Mouse (Mus musculus) liver, embryonic 11.5 days (tissue): ENCODE measurements at regions not wholly inside any gene's neighbourhood (a gene's known extent, or its start where the extent isn't known, plus 50 kb on each side); places are given as distances from the start of the nearest gene placed in this dataset.

Experiments used
- ATAC-seq: fragments of 200-750 bp; cut with Nextera tagmentation; replicated peaks from 2 replicates; pipeline ENCODE4 v1.8.0; 2017; ENCODE audit warnings: moderate number of reproducible peaks, mild to moderate bottlenecking, moderate TSS enrichment, moderate library complexity; ENCODE audit not compliant: low FRiP score
- DNase-seq: peaks from one replicate; pipeline ENCODE4 v3.0.0-alpha.2; 2017; ENCODE audit warnings: low spot score
- H3K27ac ChIP-seq: fragments of 300-500 bp; sonication (generic); 2 replicates; pipeline ENCODE4 v1.5.1; 2014; ENCODE audit warnings: mild to moderate bottlenecking, low read depth, low read length, control low read depth
- H3K27me3 ChIP-seq: fragments of 300-500 bp; sonication (generic); replicated peaks from 2 replicates; pipeline ENCODE4 v1.6.1; 2014; ENCODE audit warnings: low read length, mixed read lengths; ENCODE audit not compliant: control insufficient read depth, insufficient read depth
- H3K36me3 ChIP-seq: fragments of 300-500 bp; sonication (generic); 2 replicates; pipeline ENCODE4 v1.6.1; 2014; ENCODE audit warnings: mild to moderate bottlenecking, low read length, moderate library complexity, mixed read lengths; ENCODE audit not compliant: control insufficient read depth, insufficient read depth
- H3K4me1 ChIP-seq: fragments of 300-500 bp; sonication (generic); replicated peaks from 2 replicates; pipeline ENCODE4 v1.6.1; 2014; ENCODE audit warnings: low read length, mixed read lengths; ENCODE audit not compliant: control insufficient read depth, insufficient read depth
- H3K4me2 ChIP-seq: fragments of 300-500 bp; sonication (generic); 2 replicates; pipeline ENCODE4 v1.6.1; 2014; ENCODE audit warnings: mild to moderate bottlenecking, control low read depth, moderate library complexity
- H3K4me3 ChIP-seq: fragments of 300-500 bp; sonication (generic); 2 replicates; pipeline ENCODE4 v1.5.1; 2014; ENCODE audit warnings: low read depth, low read length, control low read depth
- H3K9ac ChIP-seq: fragments of 300-500 bp; sonication (generic); 2 replicates; pipeline ENCODE4 v1.6.1; 2014; ENCODE audit warnings: low read depth, low read length, control low read depth
- H3K9me3 ChIP-seq: fragments of 300-500 bp; sonication (generic); 2 replicates; pipeline ENCODE4 v1.6.1; 2016; ENCODE audit warnings: low read length, inconsistent platforms, mixed read lengths; ENCODE audit not compliant: control insufficient read depth
- WGBS: fragments of 180-500 bp; shearing (Covaris S2); extraction: QIAGEN DNeasy Blood & Tissue Kit; methylation state at CpG from one replicate; pipeline ENCODE4 v1.1.7; 2014; 5-methylcytosine and 5-hydroxymethylcytosine counted together

DNA sequence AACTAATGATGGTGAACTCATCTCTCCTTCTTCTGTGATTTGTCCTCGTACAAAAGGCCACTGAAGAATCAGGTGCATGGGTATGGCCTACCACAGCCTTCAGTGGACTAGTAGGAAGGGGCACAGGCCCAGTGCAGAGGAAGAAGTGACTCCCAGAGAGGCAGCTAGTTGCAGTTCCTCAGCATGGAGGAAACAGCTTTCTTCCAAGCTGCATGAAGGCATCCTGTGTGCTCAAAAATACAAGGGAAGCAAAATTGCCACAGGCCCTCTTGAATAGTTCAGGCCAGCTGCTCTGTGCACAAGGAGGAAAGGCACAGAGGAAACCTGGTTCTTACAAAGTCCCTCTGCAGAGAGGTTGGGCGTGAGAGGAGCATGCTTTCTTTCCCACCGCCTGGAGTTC is 322.7 kb upstream of the Nrp1 start:
- WGBS = 48% methylated on average over 3 of the region's 3 CpGs
- no peak overlapping the region for H3K27ac ChIP-seq
- no peaks in the 10 kb centered on the region for H3K27me3 ChIP-seq
- no peaks in the 10 kb centered on the region for H3K4me1 ChIP-seq
- no peak overlapping the region for H3K9ac ChIP-seq
- H3K9me3 ChIP-seq = no peaks in the 10 kb centered on the region
- H3K4me3 ChIP-seq = no peak overlapping the region
- ATAC-seq = no peak
- no peaks in the 10 kb centered on the region for H3K36me3 ChIP-seq
- H3K4me2 ChIP-seq = no peak overlapping the region
- DNase-seq = no peak

- no peaks in the 10 kb centered on the region for H3K27me3 ChIP-seq
- ATAC-seq (no peak), DNase-seq (no peak)
- no peak overlapping the region for H3K9ac ChIP-seq
- no peaks in the 10 kb centered on the region for H3K9me3 ChIP-seq
- no peak overlapping the region for H3K4me3 ChIP-seq
- H3K4me1 ChIP-seq = no peaks in the 10 kb centered on the region
- H3K36me3 ChIP-seq = no peaks in the 10 kb centered on the region
- no peak overlapping the region for H3K27ac ChIP-seq
- no peak overlapping the region for H3K4me2 ChIP-seq
- 49% methylated on average over 6 of the region's 6 CpGs for WGBS
Observed at GRCm38 (mm10) chr8:128039341-128040064, 318.9 kb upstream of the Nrp1 start.

DNA sequence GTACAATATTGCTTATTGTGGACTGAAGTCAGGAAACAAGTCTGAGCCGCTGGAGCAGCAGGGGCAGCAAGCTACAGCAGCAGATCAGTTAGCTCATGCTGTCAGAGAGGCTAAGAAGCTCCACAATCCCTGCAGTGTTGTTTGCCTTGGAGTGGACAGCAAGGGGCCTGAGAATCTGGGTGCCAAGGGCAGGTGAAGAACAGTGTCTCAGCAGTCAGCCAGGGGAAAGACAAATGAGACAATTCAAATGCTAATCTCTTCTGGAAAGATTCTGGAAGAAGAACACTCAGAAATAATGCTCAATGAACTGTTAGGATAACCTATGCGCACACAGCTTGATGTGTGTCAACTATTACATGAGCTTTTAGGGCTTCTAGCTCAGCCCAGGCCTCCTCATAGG is 315.5 kb upstream of the Nrp1 start:
- WGBS = 77% methylated on average over 2 of the region's 2 CpGs
- Histone ChIP-seq H3K4me1 (no peaks in the 10 kb centered on the region), H3K27me3 (no peaks in the 10 kb centered on the region), H3K9ac (no peak overlapping the region), H3K9me3 (no peaks in the 10 kb centered on the region), H3K4me3 (no peak overlapping the region), H3K27ac (no peak overlapping the region), H3K4me2 (no peak overlapping the region), H3K36me3 (no peaks in the 10 kb centered on the region)
- DNase-seq (no peak), ATAC-seq (no peak)

GRCm38 (mm10) chr8:128043392-128043791 is 315.0 kb upstream of the Nrp1 start:
- H3K4me2 ChIP-seq = no peak overlapping the region
- H3K4me1 ChIP-seq = no peaks in the 10 kb centered on the region
- H3K4me3 ChIP-seq = no peak overlapping the region
- 82% methylated on average over 4 of the region's 4 CpGs for WGBS
- H3K27ac ChIP-seq = no peak overlapping the region
- ATAC-seq = no peak
- no peaks in the 10 kb centered on the region for H3K27me3 ChIP-seq
- no peaks in the 10 kb centered on the region for H3K36me3 ChIP-seq
- no peak overlapping the region for H3K9ac ChIP-seq
- no peaks in the 10 kb centered on the region for H3K9me3 ChIP-seq
- no peak for DNase-seq

GRCm38 (mm10) chr8:128056251-128056650 is 302.2 kb upstream of the Nrp1 start:
- ATAC-seq = no peak
- no peaks in the 10 kb centered on the region for H3K27me3 ChIP-seq
- H3K9me3 ChIP-seq = no peaks in the 10 kb centered on the region
- H3K36me3 ChIP-seq = no peaks in the 10 kb centered on the region
- no peak overlapping the region for H3K4me3 ChIP-seq
- H3K27ac ChIP-seq = no peak overlapping the region
- 86% methylated on average over 8 of the region's 8 CpGs for WGBS
- no peak for DNase-seq
- no peaks in the 10 kb centered on the region for H3K4me1 ChIP-seq
- H3K9ac ChIP-seq = no peak overlapping the region
- no peak overlapping the region for H3K4me2 ChIP-seq

- ATAC-seq (no peak), DNase-seq (no peak)
- 85% methylated on average over 6 of the region's 6 CpGs for WGBS
- Histone ChIP-seq H3K9ac (no peak overlapping the region), H3K36me3 (no peaks in the 10 kb centered on the region), H3K4me3 (no peak overlapping the region), H3K27me3 (no peaks in the 10 kb centered on the region), H3K4me1 (no peaks in the 10 kb centered on the region), H3K4me2 (no peak overlapping the region), H3K9me3 (no peaks in the 10 kb centered on the region), H3K27ac (no peak overlapping the region)
Observed at GRCm38 (mm10) chr8:128057845-128058244, 300.6 kb upstream of the Nrp1 start.

DNA sequence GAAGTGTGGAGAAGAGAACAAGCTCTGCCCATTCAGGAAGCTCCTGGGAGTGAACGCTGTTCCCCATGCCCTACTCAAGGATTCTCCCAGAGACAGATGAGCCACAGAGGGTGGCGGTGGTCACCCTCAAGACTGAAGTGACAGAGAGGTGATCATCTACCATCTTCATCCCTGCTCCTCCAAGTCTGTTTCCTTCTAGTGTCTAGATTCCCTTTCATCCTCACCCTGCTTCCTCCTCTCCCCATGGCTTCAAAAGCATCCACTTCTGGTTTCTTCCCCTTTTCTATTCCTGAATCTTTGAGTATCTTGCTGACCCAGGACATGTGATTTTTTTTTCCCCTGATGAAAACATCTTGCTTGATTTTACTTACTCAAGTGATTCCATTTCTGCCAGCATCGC is 298.6 kb upstream of the Nrp1 start:
- ATAC-seq (no peak), DNase-seq (no peak)
- no peaks in the 10 kb centered on the region for H3K4me1 ChIP-seq
- no peak overlapping the region for H3K9ac ChIP-seq
- H3K36me3 ChIP-seq = no peaks in the 10 kb centered on the region
- H3K27me3 ChIP-seq = no peaks in the 10 kb centered on the region
- no peak overlapping the region for H3K4me3 ChIP-seq
- 82% methylated on average over 3 of the region's 3 CpGs for WGBS
- H3K4me2 ChIP-seq = no peak overlapping the region
- no peak overlapping the region for H3K27ac ChIP-seq
- H3K9me3 ChIP-seq = no peaks in the 10 kb centered on the region

DNA sequence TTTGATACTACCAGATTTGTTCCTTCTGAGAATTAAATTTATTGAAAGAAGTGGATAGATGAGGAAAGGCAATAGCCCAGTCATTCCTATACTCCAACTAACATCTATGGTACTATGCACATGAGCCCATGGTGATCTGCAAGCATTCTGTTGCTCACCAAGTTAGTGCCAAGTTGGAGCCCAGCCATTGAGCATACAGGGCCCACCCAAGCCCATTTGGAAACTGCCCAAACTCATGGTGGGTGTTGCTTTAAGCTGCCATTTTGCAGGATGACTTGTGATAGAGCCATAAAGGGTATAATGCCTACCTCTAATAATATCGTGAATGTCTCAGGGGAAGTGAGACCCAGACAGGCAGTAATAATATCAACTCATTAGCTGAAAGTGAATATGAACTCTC is 294.2 kb upstream of the Nrp1 start:
- Histone ChIP-seq H3K4me2 (no peak overlapping the region), H3K4me1 (no peaks in the 10 kb centered on the region), H3K9ac (no peak overlapping the region), H3K36me3 (no peaks in the 10 kb centered on the region), H3K9me3 (no peaks in the 10 kb centered on the region), H3K27ac (no peak overlapping the region), H3K27me3 (no peaks in the 10 kb centered on the region), H3K4me3 (no peak overlapping the region)
- no peak for DNase-seq
- 85% methylated on average over 1 of the region's 1 CpGs for WGBS
- ATAC-seq = no peak

- H3K4me1 ChIP-seq = no peaks in the 10 kb centered on the region
- 74% methylated on average over 2 of the region's 2 CpGs for WGBS
- no peak overlapping the region for H3K4me3 ChIP-seq
Observed at GRCm38 (mm10) chr8:128065127-128065526, 293.3 kb upstream of the Nrp1 start.

More at GRCm38 (mm10) chr8:128065127-128065526, 293.3 kb upstream of the Nrp1 start:
- Histone ChIP-seq H3K9me3 (no peaks in the 10 kb centered on the region), H3K36me3 (no peaks in the 10 kb centered on the region), H3K27me3 (no peaks in the 10 kb centered on the region), H3K27ac (no peak overlapping the region), H3K4me2 (no peak overlapping the region), H3K9ac (no peak overlapping the region)
- no peak for ATAC-seq
- no peak for DNase-seq
